Mouse (Mus musculus) effector memory CD4-positive, alpha-beta T cell, adult 5 months (primary cell): ENCODE data around the gene Vrk1. TPM values are rescaled to one million over a fixed set of nuclear protein-coding genes. Genes with fewer than 3 reads are reported as not detected.

Source experiments
- polyA plus RNA-seq: library from polyadenylated mRNA; unstranded; fragments of 100-300 nt; shearing (Covaris generic); gene quantifications from one replicate; pipeline ENCODE4 v1.2.1, GENCODE M21; 2017

Vrk1 gene
- 51.6 TPM for polyA plus RNA-seq

GRCm38 (mm10) chr12:106010065-106010915 is at the start of gene Vrk1:
TSS of gene Vrk1 (plus strand) at chr12:106010228.

Other genes with a start within 250 kb of the Vrk1 start
- 225 TPM for gene Papola, start 225.5 kb upstream of the Vrk1 start, polyA plus RNA-seq